In genomic region chr8:111062893-111063292, GRCm38 (mm10) we compare ENCODE assay signal across 1 mouse cellular context.
TF ChIP-seq lines count a peak whose summit lies in the region.

No protein-coding gene starts in this region.

TF ChIP-seq in CH12.LX, 34 proteins besides CTCF, POLR2A, EP300 and RAD21:
- no peak for TF ChIP-seq ZNF384 (IDR thresholded peaks at IDR 0.05; ENCODE audit: low read depth, low read length)
- TF ChIP-seq JUND (conservative IDR thresholded peaks at IDR 0.05; ENCODE audit: low read depth, low read length), result no peak
- 0 out of 2 replicates have a peak, but pooled peaks have one; percentile 44 for TF ChIP-seq SIN3A (IDR thresholded peaks at IDR 0.05; ENCODE audit: low read length)
